Mouse (Mus musculus): ENCODE results near the gene Gpr137c. TPM values are rescaled to one million over a fixed set of nuclear protein-coding genes. Genes with fewer than 3 reads are reported as not detected.

Gene Gpr137c
- total and polyA plus RNA-seq, 3 experiments, result 0.49 TPM; not detected in 2

- H3K9me3 ChIP-seq (replicated peaks), result no peaks in the 10 kb centered on the region
- ATAC-seq (ENCODE audit: extremely low read depth, insufficient number of reproducible peaks, low FRiP score, poor library complexity, severe bottlenecking), result no peak
- H3K36me3 ChIP-seq (replicated peaks), result no peaks in the 10 kb centered on the region
- TF ChIP-seq GATA2 (IDR thresholded peaks at IDR 0.05; ENCODE audit: borderline replicate concordance, low read depth, low read length) (no peak), TAL1 (conservative IDR thresholded peaks at IDR 0.05; ENCODE audit: low read depth, low read length) (no peak), POLR2AphosphoS5 (IDR thresholded peaks at IDR 0.05; ENCODE audit: insufficient replicate concordance, low read depth, low read length) (no peak), CTCF (IDR thresholded peaks at IDR 0.05; ENCODE audit: low read depth, low read length) (no peak), GATA1 (IDR thresholded peaks at IDR 0.05; ENCODE audit: borderline replicate concordance, low read length) (no peak)
- H3K4me1 ChIP-seq (ENCODE audit: insufficient read depth, low read depth, low read length), result no peaks in the 10 kb centered on the region
- no peak overlapping the region for H3K4me3 ChIP-seq (ENCODE audit: low read depth, low read length)
- DNase-seq (ENCODE audit: low spot score), result no peak
- no peaks in the 10 kb centered on the region for H3K27me3 ChIP-seq (ENCODE audit: insufficient read depth, low read length)
These were observed 28.5 kb upstream of the Gpr137c start for GRCm38 (mm10) chr14:45190999-45191398.

DNA sequence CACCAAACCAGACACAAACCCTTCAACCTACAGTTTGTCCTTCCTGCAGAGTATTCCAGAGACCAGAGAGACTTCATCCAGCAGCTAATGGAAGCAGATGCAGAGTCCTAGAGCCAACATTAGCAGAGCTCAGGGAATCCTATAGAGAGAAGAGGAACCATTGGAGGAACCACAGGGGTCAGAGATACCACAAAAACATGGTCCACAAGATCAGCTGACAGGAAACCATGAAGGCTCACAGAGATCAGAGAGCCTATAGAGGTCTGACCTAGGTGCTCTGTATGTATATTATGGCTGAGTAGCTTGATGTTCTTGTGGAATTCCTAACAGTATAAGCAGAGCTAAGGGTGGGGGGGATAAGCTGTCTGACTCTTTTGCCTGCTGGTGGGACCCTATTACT lies 18.9 kb upstream of the Gpr137c start:
- DNase-seq (ENCODE audit: low spot score) (no peak), ATAC-seq (ENCODE audit: extremely low read depth, insufficient number of reproducible peaks, low FRiP score, poor library complexity, severe bottlenecking) (no peak)
- no peaks in the 10 kb centered on the region for H3K9me3 ChIP-seq (replicated peaks)
- H3K36me3 ChIP-seq (replicated peaks), result no peaks in the 10 kb centered on the region
- H3K4me3 ChIP-seq (ENCODE audit: low read depth, low read length), result no peak overlapping the region
- TF ChIP-seq GATA1 (IDR thresholded peaks at IDR 0.05; ENCODE audit: borderline replicate concordance, low read length) (no peak), POLR2AphosphoS5 (IDR thresholded peaks at IDR 0.05; ENCODE audit: insufficient replicate concordance, low read depth, low read length) (no peak)
- H3K27me3 ChIP-seq (ENCODE audit: insufficient read depth, low read length), result no peaks in the 10 kb centered on the region; the same call in 1 of the 2 replicates
- no peaks in the 10 kb centered on the region for H3K4me1 ChIP-seq (ENCODE audit: insufficient read depth, low read depth, low read length)

- Histone ChIP-seq H3K36me3 (replicated peaks) (no peaks in the 10 kb centered on the region), H3K9me3 (replicated peaks) (no peaks in the 10 kb centered on the region), H3K4me1 (ENCODE audit: insufficient read depth, low read depth, low read length) (no peaks in the 10 kb centered on the region), H3K27me3 (ENCODE audit: insufficient read depth, low read length) (peaks cover 8% of the 10 kb centered on the region), H3K4me3 (ENCODE audit: low read depth, low read length) (no peak overlapping the region)
- ATAC-seq (ENCODE audit: extremely low read depth, insufficient number of reproducible peaks, low FRiP score, poor library complexity, severe bottlenecking) (no peak), DNase-seq (ENCODE audit: low spot score) (no peak)
- TF ChIP-seq GATA1 (IDR thresholded peaks at IDR 0.05; ENCODE audit: borderline replicate concordance, low read length), result no peak
- TF ChIP-seq GATA2 (IDR thresholded peaks at IDR 0.05; ENCODE audit: borderline replicate concordance, low read depth, low read length), result no peak
- no peak for TF ChIP-seq CTCF (IDR thresholded peaks at IDR 0.05; ENCODE audit: low read depth, low read length)
- no peak for TF ChIP-seq POLR2AphosphoS5 (IDR thresholded peaks at IDR 0.05; ENCODE audit: insufficient replicate concordance, low read depth, low read length)
- no peak for TF ChIP-seq TAL1 (conservative IDR thresholded peaks at IDR 0.05; ENCODE audit: low read depth, low read length)
These were observed 8.8 kb upstream of the Gpr137c start for GRCm38 (mm10) chr14:45210683-45211082.

DNA sequence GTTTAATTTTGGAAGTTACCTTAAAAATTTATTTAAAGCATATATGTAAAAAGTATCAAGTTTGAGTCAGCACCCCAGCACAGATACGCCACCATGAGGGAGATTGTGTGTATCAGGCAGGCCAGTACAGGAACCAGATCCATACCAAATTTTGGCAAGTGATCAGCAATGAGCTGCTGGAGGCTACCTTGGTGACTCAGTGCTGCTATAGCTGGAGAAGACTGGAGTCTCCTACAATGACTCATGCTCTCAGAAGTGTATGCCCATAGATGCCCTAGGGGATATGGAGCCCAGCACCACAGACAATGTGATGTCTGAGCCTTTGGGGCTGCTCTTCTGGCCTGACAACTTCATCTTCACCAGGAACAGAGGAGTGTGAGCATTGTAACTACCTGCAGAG lies 8.1 kb upstream of the Gpr137c start:
- H3K9me3 ChIP-seq (replicated peaks), result no peaks in the 10 kb centered on the region
- no peaks in the 10 kb centered on the region for H3K4me1 ChIP-seq (ENCODE audit: insufficient read depth, low read depth, low read length)
- DNase-seq (ENCODE audit: low spot score) (no peak), ATAC-seq (ENCODE audit: extremely low read depth, insufficient number of reproducible peaks, low FRiP score, poor library complexity, severe bottlenecking) (no peak)
- H3K27me3 ChIP-seq (ENCODE audit: insufficient read depth, low read length), result peaks cover 8% of the 10 kb centered on the region
- no peak overlapping the region for H3K4me3 ChIP-seq (ENCODE audit: low read depth, low read length)
- no peaks in the 10 kb centered on the region for H3K36me3 ChIP-seq (replicated peaks)
- TF ChIP-seq GATA1 (IDR thresholded peaks at IDR 0.05; ENCODE audit: borderline replicate concordance, low read length) (no peak), TAL1 (conservative IDR thresholded peaks at IDR 0.05; ENCODE audit: low read depth, low read length) (no peak), GATA2 (IDR thresholded peaks at IDR 0.05; ENCODE audit: borderline replicate concordance, low read depth, low read length) (no peak), POLR2AphosphoS5 (IDR thresholded peaks at IDR 0.05; ENCODE audit: insufficient replicate concordance, low read depth, low read length) (no peak), CTCF (IDR thresholded peaks at IDR 0.05; ENCODE audit: low read depth, low read length) (no peak)

GRCm38 (mm10) chr14:45216711-45217340 lies 2.7 kb upstream of the Gpr137c start:
- Histone ChIP-seq H3K4me3 (ENCODE audit: low read depth, low read length) (no peak overlapping the region), H3K9me3 (replicated peaks) (peaks cover 16% of the 10 kb centered on the region), H3K27me3 (ENCODE audit: insufficient read depth, low read length) (peaks cover 11% of the 10 kb centered on the region), H3K36me3 (replicated peaks) (no peaks in the 10 kb centered on the region), H3K4me1 (ENCODE audit: insufficient read depth, low read depth, low read length) (no peaks in the 10 kb centered on the region)
- no peak for DNase-seq (ENCODE audit: low spot score)
- no peak for ATAC-seq (ENCODE audit: extremely low read depth, insufficient number of reproducible peaks, low FRiP score, poor library complexity, severe bottlenecking)
- TF ChIP-seq POLR2AphosphoS5 (IDR thresholded peaks at IDR 0.05; ENCODE audit: insufficient replicate concordance, low read depth, low read length) (no peak), TAL1 (conservative IDR thresholded peaks at IDR 0.05; ENCODE audit: low read depth, low read length) (no peak), GATA2 (IDR thresholded peaks at IDR 0.05; ENCODE audit: borderline replicate concordance, low read depth, low read length) (no peak), CTCF (IDR thresholded peaks at IDR 0.05; ENCODE audit: low read depth, low read length) (no peak), GATA1 (IDR thresholded peaks at IDR 0.05; ENCODE audit: borderline replicate concordance, low read length) (no peak)

GRCm38 (mm10) chr14:45217693-45218092 lies 1.8 kb upstream of the Gpr137c start:
- DNase-seq (ENCODE audit: low spot score) (no peak), ATAC-seq (ENCODE audit: extremely low read depth, insufficient number of reproducible peaks, low FRiP score, poor library complexity, severe bottlenecking) (no peak)
- Histone ChIP-seq H3K4me3 (ENCODE audit: low read depth, low read length) (no peak overlapping the region), H3K4me1 (ENCODE audit: insufficient read depth, low read depth, low read length) (no peaks in the 10 kb centered on the region), H3K36me3 (replicated peaks) (no peaks in the 10 kb centered on the region), H3K9me3 (replicated peaks) (peaks cover 16% of the 10 kb centered on the region), H3K27me3 (ENCODE audit: insufficient read depth, low read length) (peaks cover 7% of the 10 kb centered on the region)
- TF ChIP-seq POLR2AphosphoS5 (IDR thresholded peaks at IDR 0.05; ENCODE audit: insufficient replicate concordance, low read depth, low read length) (no peak), GATA2 (IDR thresholded peaks at IDR 0.05; ENCODE audit: borderline replicate concordance, low read depth, low read length) (no peak), TAL1 (conservative IDR thresholded peaks at IDR 0.05; ENCODE audit: low read depth, low read length) (no peak)

Data from G1E (cell line).